Mouse (Mus musculus) common myeloid progenitor, adult 5-6 weeks (primary cell): ENCODE data around the gene Smoc2. TPM values are rescaled to one million over a fixed set of nuclear protein-coding genes. Genes with fewer than 3 reads are reported as not detected.

ENCODE experiments used
- ATAC-seq: replicated peaks from 2 replicates; pipeline ENCODE4 v1.8.0; 2016; ENCODE audit warnings: low read depth, mild to moderate bottlenecking, moderate TSS enrichment, inconsistent platforms; ENCODE audit not compliant: poor library complexity, severe bottlenecking
- total RNA-seq: library from RNA; stranded (forward); fragments of 200-1000, 187-1606 nt; gene quantifications from 2 replicates; pipeline ENCODE4 v1.2.3, GENCODE M21; 2017

Smoc2 gene
- total RNA-seq, 1 experiment from 2014 or later, result not detected

DNA sequence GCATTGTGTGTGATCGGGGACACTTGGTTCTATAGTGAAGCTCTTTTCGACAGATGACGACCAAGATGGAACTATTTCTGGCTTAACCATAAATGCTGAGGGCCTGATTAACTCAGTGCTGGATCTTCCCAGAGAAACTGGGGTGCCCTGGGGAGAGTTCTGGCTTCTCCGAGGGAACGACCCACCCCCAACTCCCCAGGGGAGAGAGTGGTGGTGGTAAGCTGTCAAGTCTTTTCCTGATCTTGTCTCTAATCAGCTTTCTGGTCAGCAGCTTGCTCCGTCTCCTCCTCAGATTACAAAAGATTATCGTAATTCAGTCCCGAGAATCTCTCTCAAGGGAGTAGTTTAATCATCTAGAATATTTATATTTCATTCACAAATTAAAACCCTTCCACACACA, 63.2 kb downstream of the Smoc2 start:
- ATAC-seq, result no peak

DNA sequence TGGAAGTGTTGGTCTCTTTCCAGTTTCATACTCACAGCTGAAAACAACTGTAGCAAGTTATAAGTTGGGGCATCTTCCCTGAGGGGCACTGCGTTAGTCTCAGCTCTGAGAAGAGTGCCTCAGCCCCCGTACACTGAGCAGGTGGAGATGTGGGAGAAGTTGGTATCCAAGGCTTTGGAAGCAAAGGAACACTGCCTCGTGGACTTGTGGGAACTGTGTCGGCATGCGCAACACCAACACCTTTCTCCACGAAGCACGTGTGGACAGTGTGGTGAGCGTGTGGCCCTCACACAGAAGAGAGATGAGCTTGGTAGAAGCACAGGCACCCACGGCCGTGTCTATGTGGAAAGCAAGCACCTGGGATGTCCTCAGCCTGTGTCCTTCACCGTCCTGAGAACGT, 64.1 kb downstream of the Smoc2 start:
- no peak for ATAC-seq

DNA sequence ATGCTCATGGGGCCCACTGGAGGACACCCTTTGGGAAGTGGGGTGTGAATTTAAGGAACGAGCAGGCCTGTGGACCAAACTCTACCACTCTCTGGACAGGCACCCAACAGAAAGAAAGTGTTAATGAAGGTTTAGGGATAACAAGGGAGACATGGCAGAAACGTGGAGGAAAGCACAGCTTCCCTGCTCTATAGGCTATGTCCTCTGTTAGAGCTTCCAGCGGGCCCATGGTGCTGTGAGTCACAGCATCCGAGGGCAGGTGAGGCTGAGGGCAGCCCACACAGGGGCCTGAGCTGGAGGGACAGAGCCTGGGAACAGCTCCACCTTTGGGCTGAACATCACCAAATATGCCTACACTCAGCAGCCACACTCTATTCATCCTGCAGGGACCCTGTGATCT, 66.2 kb downstream of the Smoc2 start:
- ATAC-seq, result no peak

DNA sequence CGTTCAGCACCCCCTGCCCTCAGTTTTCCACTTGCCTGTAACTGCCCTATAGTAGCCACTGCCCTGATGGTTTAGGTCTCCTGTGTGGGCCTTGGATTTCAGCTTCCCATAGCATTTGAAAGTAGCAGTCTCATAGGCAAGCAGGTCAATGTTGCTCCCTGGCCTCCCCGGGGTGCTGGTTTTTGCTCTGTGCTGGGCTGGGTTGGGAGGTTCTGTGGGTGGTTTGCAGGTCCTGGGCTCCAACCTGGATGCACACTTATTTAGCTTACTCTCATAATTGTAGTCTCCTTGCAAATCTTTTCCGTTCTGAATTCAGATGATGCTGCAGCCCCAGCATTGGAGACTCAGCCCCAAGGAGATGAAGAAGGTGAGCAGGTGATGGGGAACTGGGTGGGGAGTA, 67.6 kb downstream of the Smoc2 start:
- ATAC-seq, result no peak

DNA sequence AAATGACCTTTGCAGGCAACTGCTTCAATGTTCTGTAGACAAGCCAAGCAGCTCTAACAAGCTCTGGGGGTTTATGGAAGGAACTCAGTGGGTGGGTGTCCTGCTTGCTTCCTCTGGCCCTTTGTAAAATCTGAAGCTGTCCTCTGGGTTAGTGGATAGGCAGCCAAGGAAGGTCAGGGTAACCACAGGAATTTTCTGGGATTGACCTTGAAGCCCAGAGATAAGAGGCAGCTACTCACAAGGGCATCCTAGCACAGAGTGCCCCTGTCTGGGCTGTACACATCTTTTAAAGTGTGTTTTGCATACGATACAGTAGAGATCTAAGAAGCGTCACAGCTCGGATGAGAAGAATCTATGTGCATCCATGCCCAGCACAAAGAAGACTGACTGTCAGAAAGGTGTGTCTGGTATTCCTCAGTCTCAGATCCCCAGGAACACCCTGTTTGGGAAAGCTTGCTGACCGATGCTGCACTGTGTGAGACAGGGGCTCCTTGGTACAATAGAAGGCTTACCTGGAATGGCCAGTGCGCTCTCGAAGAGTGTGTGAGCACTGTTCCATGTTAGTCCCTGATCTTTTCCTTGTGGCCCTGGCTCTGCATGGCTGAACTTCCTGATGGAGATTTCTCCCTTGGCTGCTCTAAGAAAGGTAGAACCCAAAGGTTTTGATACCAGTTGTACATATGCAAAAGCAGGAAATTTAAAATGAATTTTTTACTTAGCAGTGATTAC, 69.9 kb downstream of the Smoc2 start:
- ATAC-seq, result no peak

DNA sequence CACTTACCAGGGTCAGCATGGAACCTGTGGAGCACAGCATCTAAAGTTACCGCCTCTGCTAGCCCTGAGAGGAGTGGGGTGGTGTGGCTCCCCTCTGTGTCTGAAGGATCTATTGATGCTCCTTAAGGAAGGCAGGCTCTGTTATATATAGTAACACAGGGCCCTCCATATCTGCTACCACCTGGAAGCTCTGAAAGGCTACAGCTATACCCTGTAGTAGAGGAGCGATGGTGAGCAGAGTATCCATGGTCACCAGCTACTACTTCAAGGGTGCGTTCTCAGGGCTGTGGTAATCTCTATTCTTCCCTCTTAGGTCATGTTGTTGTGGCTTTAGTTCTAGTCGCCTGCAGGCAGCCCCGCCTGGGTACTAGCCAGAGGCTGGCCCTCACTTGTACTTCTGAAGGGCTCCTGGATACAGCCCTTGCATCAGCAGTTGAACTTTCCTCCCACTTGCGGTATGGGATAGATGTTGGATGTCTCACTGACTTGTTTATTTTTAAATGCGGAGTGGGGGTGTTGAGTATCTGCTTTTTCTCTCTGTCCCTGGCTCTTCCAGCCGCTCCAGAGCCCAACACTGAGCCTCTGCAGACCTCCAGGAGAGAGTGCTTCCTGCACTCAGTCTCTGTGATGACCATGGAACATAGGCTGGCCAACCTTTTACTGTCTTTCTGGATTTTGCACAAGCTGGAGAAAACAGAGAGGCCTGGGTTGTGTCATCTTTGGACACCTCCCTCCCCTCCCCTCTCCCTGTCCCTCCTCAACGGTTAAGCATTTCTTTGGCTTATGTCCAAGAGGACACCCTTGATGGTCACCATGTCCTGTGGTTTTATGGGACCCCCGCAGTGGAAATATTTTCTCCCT, 74.1 kb downstream of the Smoc2 start:
- no peak for ATAC-seq

DNA sequence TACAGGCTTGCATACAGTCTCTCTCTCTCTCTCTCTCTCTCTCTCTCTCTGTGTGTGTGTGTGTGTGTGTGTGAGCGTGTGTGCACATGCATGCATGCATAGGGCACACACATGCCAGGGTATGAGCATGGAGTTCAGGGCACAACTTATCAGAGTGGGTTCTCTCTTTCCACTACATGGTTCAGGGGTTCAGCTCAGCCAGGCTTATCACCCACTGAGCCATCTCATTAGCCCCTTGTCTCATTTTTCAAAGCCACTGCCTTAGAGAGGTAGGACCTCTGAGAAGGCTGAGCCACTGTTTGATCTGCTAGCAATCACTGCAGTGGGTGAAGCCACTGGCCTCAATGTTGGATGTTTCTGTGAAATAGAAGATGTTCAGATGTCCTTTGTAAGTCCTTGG, 82.2 kb downstream of the Smoc2 start:
- no peak for ATAC-seq

DNA sequence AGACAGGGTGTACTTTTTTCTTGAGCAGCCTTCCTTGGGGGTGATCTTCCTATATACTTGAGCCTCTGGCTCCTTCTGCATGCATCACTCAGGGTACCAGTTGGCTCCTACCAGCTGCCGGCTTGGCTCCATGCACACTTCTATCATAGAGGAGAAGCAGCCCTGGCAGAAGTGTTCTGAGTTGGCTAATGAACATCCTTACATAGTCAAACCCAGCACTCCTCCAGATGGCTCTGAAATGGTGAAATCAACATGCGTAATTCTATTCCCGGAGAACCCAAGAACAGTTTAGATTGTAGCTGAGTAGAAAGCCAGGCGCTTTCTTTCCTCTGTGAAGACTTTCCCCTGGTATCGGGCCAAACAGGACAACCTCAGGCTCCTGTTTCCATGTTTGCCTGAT, 91.2 kb downstream of the Smoc2 start:
- ATAC-seq, result no peak

DNA sequence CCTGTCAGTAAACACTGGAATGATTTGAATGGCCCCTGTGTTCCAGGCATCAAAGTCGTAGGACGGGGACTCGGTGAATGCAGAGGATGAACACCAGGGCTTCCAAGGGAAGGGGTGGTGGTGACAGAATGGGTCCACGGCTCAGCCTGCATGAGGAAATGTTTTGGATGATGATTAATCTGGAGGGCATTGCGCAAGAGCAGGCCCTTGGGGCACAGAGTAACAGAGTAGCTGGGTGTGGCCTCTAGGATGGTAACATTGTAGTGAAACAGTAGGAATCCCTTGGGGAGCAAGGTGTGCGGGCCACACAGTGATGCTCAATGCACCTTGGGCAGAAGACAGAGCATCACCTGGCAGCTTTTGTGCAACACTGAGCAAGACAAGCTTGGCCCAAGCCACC, 92.3 kb downstream of the Smoc2 start:
- no peak for ATAC-seq

DNA sequence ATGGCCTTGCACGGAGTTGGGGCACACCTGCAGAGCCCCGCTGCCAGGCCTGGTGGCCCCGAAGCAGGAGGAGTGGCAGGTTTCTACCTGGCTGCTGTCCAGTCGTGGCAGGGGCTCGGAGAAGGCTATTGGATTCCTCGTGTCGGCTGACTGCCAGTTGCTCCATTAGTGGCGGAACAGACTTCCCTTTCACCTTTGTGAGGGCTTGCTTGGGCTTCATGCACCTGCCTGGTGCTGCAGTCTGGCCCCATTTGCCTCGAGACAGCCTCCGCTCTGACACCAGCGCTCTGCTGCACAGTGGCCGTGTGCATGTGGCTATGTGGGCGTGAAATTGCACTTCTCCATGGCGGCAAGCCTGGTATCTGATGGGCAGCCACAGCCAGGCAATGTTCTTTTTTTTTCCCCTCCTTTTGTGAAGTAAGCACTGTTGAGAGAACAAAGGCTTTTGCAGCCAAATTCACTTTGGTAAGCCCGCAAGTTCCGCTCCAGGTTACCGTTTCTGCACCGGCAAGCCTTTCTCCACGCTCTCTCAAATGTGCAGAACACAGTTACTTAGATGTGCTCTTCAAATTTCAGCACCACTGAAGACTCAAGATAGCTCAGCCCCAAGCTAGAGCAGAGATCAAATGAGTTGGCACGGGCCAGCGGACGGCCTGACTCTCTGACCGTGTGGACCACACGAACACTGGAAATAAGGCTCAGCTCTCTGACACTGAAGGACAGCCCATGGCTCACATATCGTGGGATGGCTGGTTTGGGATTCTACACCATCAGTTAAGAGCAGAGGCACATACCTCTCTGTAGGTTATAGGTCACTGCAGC, 93.2 kb downstream of the Smoc2 start:
- ATAC-seq, result no peak

DNA sequence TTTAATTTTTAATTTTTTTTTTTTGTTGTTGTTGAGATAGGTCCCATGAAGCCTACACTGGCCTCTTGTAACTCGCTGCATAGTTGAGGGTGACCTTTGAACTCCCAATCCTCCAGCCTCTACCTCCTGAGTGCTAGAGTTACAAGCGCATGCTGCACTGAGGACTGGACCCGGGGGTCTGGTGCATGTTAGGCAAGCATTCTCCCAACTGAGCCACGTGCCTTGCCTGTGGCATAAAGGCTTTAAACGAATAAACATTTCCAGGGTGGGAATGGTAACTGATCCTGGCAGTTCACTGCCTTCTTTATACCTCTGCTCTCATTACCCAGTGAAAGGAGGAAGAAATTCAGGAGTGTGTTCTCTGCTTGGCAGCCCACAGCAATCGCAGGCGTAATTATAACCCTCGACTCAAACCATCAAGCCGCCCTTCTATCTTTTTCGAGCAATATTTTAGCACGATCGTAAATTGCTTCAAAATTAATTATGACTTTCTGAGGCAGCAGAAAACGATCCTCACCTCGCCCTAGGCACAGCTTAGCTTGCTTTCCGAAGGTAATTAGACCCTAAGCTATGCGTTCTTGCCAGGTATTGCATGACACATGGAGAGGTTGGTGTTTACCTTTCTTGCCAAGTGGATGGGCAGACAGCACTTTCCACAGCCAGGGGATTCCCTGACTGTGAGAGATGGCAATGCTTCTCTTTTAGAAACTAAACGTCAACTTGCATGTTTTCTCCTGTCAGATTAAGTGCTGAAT, 99.6 kb downstream of the Smoc2 start:
- ATAC-seq, result no peak

DNA sequence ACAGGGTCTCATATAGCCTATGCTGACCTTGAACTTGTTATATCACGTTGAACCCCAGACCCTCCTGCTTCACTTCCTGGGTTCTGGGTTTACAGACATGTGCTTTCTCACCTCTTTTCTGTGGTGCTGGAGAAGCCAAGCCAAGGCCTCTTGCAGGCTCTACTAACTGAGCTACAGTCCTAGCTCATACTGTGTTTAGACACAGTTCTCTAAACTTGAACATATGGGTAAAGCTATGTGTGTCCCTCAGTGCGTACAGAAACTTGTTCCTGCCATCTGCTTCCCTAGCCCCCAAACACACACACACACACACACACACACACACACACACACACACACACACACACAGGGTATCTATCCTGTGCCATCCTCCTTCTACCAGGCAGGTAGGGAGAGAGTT, 100.2 kb downstream of the Smoc2 start:
- no peak for ATAC-seq

DNA sequence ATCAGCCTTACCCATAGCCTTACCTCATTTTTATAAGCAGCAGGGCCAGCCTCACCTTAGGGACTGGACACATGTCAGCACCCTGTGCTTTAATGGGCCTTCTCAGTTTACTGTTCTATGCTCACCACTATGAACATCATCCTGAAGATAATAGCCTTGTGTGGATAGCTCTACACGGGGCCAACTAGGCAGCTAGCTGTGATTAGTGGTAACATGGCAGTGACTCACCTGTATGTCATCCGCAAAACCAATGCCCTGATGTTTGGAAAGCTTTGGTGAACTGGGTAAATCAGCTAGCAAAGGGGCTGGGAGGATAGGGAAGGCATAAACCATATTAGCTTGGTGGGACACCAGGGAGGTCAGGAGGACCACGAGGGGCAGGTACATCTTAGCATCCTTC, 100.7 kb downstream of the Smoc2 start:
- ATAC-seq, result no peak

DNA sequence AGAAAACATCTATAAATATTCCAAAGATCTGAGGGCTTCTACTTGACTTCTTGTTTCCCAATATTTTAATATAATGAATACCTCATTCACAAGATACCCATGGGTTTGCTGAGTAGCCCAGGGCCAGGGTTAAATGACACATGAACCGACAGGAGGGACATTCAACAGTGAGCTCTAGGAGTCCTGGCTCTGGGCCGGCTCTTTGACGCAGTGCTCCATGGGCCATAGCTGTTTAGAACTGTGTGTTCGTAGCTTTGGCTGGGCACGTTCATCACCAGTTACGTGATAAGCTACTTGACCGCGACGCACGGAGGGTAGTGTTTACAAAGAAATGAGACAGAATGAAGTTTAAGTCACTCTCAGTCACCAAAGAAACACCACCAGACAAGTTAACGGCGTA, 101.2 kb downstream of the Smoc2 start:
- no peak for ATAC-seq

DNA sequence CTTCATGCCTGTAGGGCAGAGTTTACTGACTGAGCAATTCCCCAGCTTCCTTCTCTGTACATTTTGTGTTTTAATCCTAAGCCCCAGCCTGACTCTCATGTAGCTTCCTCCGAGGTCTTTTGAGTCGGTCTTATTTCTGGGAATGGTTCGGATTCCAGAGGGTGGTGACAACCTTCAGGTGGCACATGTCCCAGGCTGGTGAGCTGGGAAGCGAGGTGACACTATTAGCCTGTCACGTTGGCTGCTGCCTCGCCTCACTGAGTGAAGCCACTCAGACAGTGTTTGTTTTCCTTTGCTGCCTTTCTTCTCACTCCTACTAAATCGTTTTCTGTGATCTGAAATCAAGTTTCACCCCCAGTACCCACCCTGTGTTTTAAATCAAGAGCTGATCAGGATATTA, 102.2 kb downstream of the Smoc2 start:
- ATAC-seq, result no peak

DNA sequence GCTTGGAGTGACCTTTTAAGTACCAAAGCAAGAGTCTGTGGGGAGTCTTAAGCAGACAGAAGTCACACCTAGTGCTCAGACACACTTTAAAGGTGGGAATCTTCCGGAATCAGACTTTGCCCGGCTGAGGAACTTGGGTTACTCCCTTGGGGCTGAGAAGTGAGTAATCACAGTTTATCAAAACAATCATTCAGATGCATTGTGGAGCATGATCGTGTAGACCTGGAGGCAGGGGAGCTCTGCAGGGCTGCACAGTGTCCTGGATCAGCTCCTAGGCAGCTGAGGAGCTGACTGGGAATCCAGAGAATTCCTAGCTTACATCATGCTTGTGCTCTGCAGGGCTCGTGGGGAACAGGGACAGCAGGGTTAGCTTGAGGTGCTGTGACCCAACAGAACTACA, 104.7 kb downstream of the Smoc2 start:
- ATAC-seq, result no peak

DNA sequence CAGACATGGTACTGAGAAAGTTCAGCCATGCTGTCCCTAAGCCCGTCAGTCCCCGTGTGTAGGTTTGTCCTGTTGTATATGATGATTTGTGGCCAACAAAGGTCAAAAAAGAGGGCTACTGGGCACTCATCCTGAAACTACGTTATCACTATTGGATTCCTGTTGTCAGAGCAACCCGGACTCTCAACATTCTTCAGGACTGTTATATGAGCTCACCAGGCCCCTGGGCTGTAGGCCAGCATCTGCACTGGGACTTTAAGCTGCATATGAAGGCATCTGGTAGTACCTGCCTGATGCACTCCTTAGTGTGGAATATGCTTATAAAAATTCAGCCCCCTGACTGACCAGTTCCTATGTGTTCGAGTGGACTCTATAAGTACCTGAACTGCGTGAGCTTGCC, 105.7 kb downstream of the Smoc2 start:
- no peak for ATAC-seq

DNA sequence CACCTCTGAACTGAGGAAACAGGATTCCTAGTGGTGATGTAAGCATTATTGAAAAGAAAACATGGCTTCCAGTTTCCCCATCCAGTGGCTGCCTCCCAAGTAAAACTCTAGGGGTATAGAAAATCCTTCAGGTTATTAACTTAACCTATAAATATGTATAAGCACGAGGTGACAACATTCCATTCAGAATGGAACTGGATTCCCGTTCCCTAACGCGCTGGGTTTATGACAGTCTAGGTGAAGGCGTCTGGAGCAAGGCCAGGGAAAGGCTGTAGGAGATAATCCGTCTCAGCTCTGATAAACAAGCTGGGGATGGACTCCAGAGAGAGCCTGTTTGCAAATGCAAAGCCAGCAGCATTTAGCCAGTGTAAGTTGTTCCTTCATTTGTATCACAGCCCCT, 108.0 kb downstream of the Smoc2 start:
- no peak for ATAC-seq

DNA sequence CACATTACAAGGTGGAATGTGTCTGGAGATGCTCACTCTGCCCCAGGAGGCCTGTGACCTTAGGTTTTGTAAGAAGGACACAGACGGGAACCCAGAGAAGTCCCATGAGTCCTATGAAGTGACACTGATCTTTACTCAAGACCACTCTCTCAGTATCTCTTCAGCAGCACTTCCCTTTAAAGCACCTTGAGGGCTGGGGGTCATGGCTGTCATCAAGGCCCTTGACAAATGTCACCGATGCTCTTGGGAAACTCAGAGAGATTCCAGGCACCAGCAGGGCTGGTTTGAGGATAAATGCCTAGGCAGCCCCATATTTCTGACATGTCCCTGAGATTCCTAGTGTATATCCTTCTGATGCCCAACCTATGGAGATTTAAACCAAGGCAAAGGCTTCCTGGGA, 113.1 kb downstream of the Smoc2 start:
- ATAC-seq, result no peak

DNA sequence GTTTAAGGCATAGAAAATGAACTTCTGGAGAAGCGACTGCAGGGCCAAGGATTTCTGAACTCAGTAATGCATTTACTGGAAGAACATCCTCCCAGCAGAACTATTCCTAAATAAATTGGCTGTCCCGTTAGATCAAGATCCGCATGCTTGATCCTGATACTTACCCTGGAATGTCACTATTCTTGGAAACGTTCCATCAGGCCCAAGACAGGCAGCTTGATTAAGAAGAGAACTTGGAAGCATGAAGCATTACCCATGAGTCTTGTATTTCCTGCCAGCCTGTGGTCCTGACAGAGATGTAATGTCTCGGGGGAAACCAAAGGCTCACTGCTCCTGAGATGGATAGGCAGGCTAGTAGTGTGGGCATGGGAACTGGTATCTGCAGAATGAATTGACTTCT, 115.6 kb downstream of the Smoc2 start:
- no peak for ATAC-seq
